Mouse (Mus musculus): ENCODE data around the gene Ubash3b. TPM values are rescaled to one million over a fixed set of nuclear protein-coding genes. Genes with fewer than 3 reads are reported as not detected.

Ubash3b gene
- polyA plus RNA-seq, 1 experiment from 2014 or later: 13.7 TPM

GRCm38 (mm10) chr9:41080877-41081276 lies 80.6 kb downstream of the Ubash3b start:
- no peak for ATAC-seq (ENCODE audit: low FRiP score)
- H3K9ac ChIP-seq (ENCODE audit: low read depth, low read length): no peak overlapping the region
- H3K9me3 ChIP-seq (ENCODE audit: control insufficient read depth, low read length): no peaks in the 10 kb centered on the region
- no peaks in the 10 kb centered on the region for H3K27me3 ChIP-seq (ENCODE audit: control insufficient read depth, insufficient read depth, low read length)
- no peak overlapping the region for H3K4me2 ChIP-seq (replicated peaks; ENCODE audit: low read depth, low read length)
- H3K27ac ChIP-seq (ENCODE audit: low read depth, low read length): no peak overlapping the region
- DNase-seq (ENCODE audit: low spot score): no peak
- H3K36me3 ChIP-seq (ENCODE audit: control insufficient read depth, insufficient read depth, low read length): no peaks in the 10 kb centered on the region
- H3K4me1 ChIP-seq (replicated peaks; ENCODE audit: control insufficient read depth, insufficient read depth, low read length): no peaks in the 10 kb centered on the region
- 87% methylated on average over 5 of the region's 5 CpGs for WGBS
- no peak overlapping the region for H3K4me3 ChIP-seq (ENCODE audit: low read depth, low read length)

- no peak for DNase-seq (ENCODE audit: low spot score)
- ATAC-seq (ENCODE audit: low FRiP score): no peak
- H3K9ac ChIP-seq (ENCODE audit: low read depth, low read length): no peak overlapping the region
- H3K27ac ChIP-seq (ENCODE audit: low read depth, low read length): no peak overlapping the region
- H3K4me3 ChIP-seq (ENCODE audit: low read depth, low read length): no peak overlapping the region
- H3K4me2 ChIP-seq (replicated peaks; ENCODE audit: low read depth, low read length): no peak overlapping the region
- no peaks in the 10 kb centered on the region for H3K4me1 ChIP-seq (replicated peaks; ENCODE audit: control insufficient read depth, insufficient read depth, low read length)
- no peaks in the 10 kb centered on the region for H3K27me3 ChIP-seq (ENCODE audit: control insufficient read depth, insufficient read depth, low read length)
- H3K36me3 ChIP-seq (ENCODE audit: control insufficient read depth, insufficient read depth, low read length): no peaks in the 10 kb centered on the region
- no peaks in the 10 kb centered on the region for H3K9me3 ChIP-seq (ENCODE audit: control insufficient read depth, low read length)
- 67% methylated on average over 14 of the region's 14 CpGs for WGBS
Measured at GRCm38 (mm10) chr9:41079428-41080155, 81.9 kb downstream of the Ubash3b start.

- no peak overlapping the region for H3K4me2 ChIP-seq (replicated peaks; ENCODE audit: low read depth, low read length)
- 75% methylated on average over 4 of the region's 4 CpGs for WGBS
- no peaks in the 10 kb centered on the region for H3K9me3 ChIP-seq (ENCODE audit: control insufficient read depth, low read length)
- ATAC-seq (ENCODE audit: low FRiP score): no peak
- H3K9ac ChIP-seq (ENCODE audit: low read depth, low read length): no peak overlapping the region
- H3K4me1 ChIP-seq (replicated peaks; ENCODE audit: control insufficient read depth, insufficient read depth, low read length): no peaks in the 10 kb centered on the region
- no peaks in the 10 kb centered on the region for H3K27me3 ChIP-seq (ENCODE audit: control insufficient read depth, insufficient read depth, low read length)
- H3K4me3 ChIP-seq (ENCODE audit: low read depth, low read length): no peak overlapping the region
- no peaks in the 10 kb centered on the region for H3K36me3 ChIP-seq (ENCODE audit: control insufficient read depth, insufficient read depth, low read length)
- DNase-seq (ENCODE audit: low spot score): no peak
- no peak overlapping the region for H3K27ac ChIP-seq (ENCODE audit: low read depth, low read length)
Measured at GRCm38 (mm10) chr9:41078198-41078597, 83.3 kb downstream of the Ubash3b start.

- ATAC-seq (ENCODE audit: low FRiP score) (peak; percentile 68), DNase-seq (ENCODE audit: low spot score) (no peak)
- WGBS: 59% methylated on average over 4 of the region's 4 CpGs
- Histone ChIP-seq H3K36me3 (ENCODE audit: control insufficient read depth, insufficient read depth, low read length) (no peaks in the 10 kb centered on the region), H3K4me2 (replicated peaks; ENCODE audit: low read depth, low read length) (no peak overlapping the region), H3K27me3 (ENCODE audit: control insufficient read depth, insufficient read depth, low read length) (no peaks in the 10 kb centered on the region), H3K4me1 (replicated peaks; ENCODE audit: control insufficient read depth, insufficient read depth, low read length) (no peaks in the 10 kb centered on the region), H3K9ac (ENCODE audit: low read depth, low read length) (no peak overlapping the region), H3K4me3 (ENCODE audit: low read depth, low read length) (no peak overlapping the region), H3K9me3 (ENCODE audit: control insufficient read depth, low read length) (no peaks in the 10 kb centered on the region), H3K27ac (ENCODE audit: low read depth, low read length) (peak overlapping the region; percentile 60)
Measured at GRCm38 (mm10) chr9:41076150-41076549, 85.3 kb downstream of the Ubash3b start.

GRCm38 (mm10) chr9:41075528-41075927 lies 86.0 kb downstream of the Ubash3b start:
- Histone ChIP-seq H3K9me3 (ENCODE audit: control insufficient read depth, low read length) (no peaks in the 10 kb centered on the region), H3K4me2 (replicated peaks; ENCODE audit: low read depth, low read length) (no peak overlapping the region), H3K9ac (ENCODE audit: low read depth, low read length) (no peak overlapping the region), H3K4me1 (replicated peaks; ENCODE audit: control insufficient read depth, insufficient read depth, low read length) (no peaks in the 10 kb centered on the region), H3K4me3 (ENCODE audit: low read depth, low read length) (no peak overlapping the region), H3K27ac (ENCODE audit: low read depth, low read length) (no peak overlapping the region), H3K27me3 (ENCODE audit: control insufficient read depth, insufficient read depth, low read length) (no peaks in the 10 kb centered on the region), H3K36me3 (ENCODE audit: control insufficient read depth, insufficient read depth, low read length) (no peaks in the 10 kb centered on the region)
- DNase-seq (ENCODE audit: low spot score) (no peak), ATAC-seq (ENCODE audit: low FRiP score) (no peak)
- WGBS: 89% methylated on average over 5 of the region's 5 CpGs

GRCm38 (mm10) chr9:41073196-41074009 lies 88.1 kb downstream of the Ubash3b start:
- H3K27me3 ChIP-seq (ENCODE audit: control insufficient read depth, insufficient read depth, low read length): no peaks in the 10 kb centered on the region
- H3K27ac ChIP-seq (ENCODE audit: low read depth, low read length): no peak overlapping the region
- ATAC-seq (ENCODE audit: low FRiP score) (no peak), DNase-seq (ENCODE audit: low spot score) (no peak)
- no peaks in the 10 kb centered on the region for H3K9me3 ChIP-seq (ENCODE audit: control insufficient read depth, low read length)
- H3K4me2 ChIP-seq (replicated peaks; ENCODE audit: low read depth, low read length): no peak overlapping the region
- no peaks in the 10 kb centered on the region for H3K4me1 ChIP-seq (replicated peaks; ENCODE audit: control insufficient read depth, insufficient read depth, low read length)
- H3K4me3 ChIP-seq (ENCODE audit: low read depth, low read length): no peak overlapping the region
- H3K36me3 ChIP-seq (ENCODE audit: control insufficient read depth, insufficient read depth, low read length): no peaks in the 10 kb centered on the region
- WGBS: 88% methylated on average over 19 of the region's 19 CpGs
- H3K9ac ChIP-seq (ENCODE audit: low read depth, low read length): no peak overlapping the region

- no peak for DNase-seq (ENCODE audit: low spot score)
- H3K4me2 ChIP-seq (replicated peaks; ENCODE audit: low read depth, low read length): no peak overlapping the region
- H3K36me3 ChIP-seq (ENCODE audit: control insufficient read depth, insufficient read depth, low read length): no peaks in the 10 kb centered on the region
- 87% methylated on average over 6 of the region's 6 CpGs for WGBS
- no peak overlapping the region for H3K4me3 ChIP-seq (ENCODE audit: low read depth, low read length)
- no peak overlapping the region for H3K27ac ChIP-seq (ENCODE audit: low read depth, low read length)
- no peak overlapping the region for H3K9ac ChIP-seq (ENCODE audit: low read depth, low read length)
- no peaks in the 10 kb centered on the region for H3K27me3 ChIP-seq (ENCODE audit: control insufficient read depth, insufficient read depth, low read length)
- H3K4me1 ChIP-seq (replicated peaks; ENCODE audit: control insufficient read depth, insufficient read depth, low read length): no peaks in the 10 kb centered on the region
- no peaks in the 10 kb centered on the region for H3K9me3 ChIP-seq (ENCODE audit: control insufficient read depth, low read length)
- ATAC-seq (ENCODE audit: low FRiP score): no peak
Measured at GRCm38 (mm10) chr9:41072786-41073185, 88.7 kb downstream of the Ubash3b start.

- WGBS: 80% methylated on average over 3 of the region's 3 CpGs
Measured at GRCm38 (mm10) chr9:41071906-41072511, 89.5 kb downstream of the Ubash3b start.

More at GRCm38 (mm10) chr9:41071906-41072511, 89.5 kb downstream of the Ubash3b start:
- no peak overlapping the region for H3K4me3 ChIP-seq (ENCODE audit: low read depth, low read length)
- H3K27ac ChIP-seq (ENCODE audit: low read depth, low read length): no peak overlapping the region
- no peaks in the 10 kb centered on the region for H3K27me3 ChIP-seq (ENCODE audit: control insufficient read depth, insufficient read depth, low read length)
- DNase-seq (ENCODE audit: low spot score) (no peak), ATAC-seq (ENCODE audit: low FRiP score) (no peak)
- no peaks in the 10 kb centered on the region for H3K9me3 ChIP-seq (ENCODE audit: control insufficient read depth, low read length)
- no peaks in the 10 kb centered on the region for H3K4me1 ChIP-seq (replicated peaks; ENCODE audit: control insufficient read depth, insufficient read depth, low read length)
- no peaks in the 10 kb centered on the region for H3K36me3 ChIP-seq (ENCODE audit: control insufficient read depth, insufficient read depth, low read length)
- H3K4me2 ChIP-seq (replicated peaks; ENCODE audit: low read depth, low read length): no peak overlapping the region
- no peak overlapping the region for H3K9ac ChIP-seq (ENCODE audit: low read depth, low read length)
